Mouse (Mus musculus): ENCODE results near the gene Fkbp1b.
A peak's percentile ranks its signal among the peaks of the same experiment; 100 is the strongest.
"Not testable (repeated sequence)": the region's sequence is repeated elsewhere in the genome, so short reads cannot be mapped to it uniquely, and the experiment has no call there.

Fkbp1b gene

GRCm38 (mm10) chr12:4841392-4841887 lies at the start of gene Fkbp1b:
Gene Fkbp1b (minus strand): TSS chr12:4841591.
- DNase-seq: peak; percentile 64

- no peak for DNase-seq
Observed at GRCm38 (mm10) chr12:4889891-4890290, 48.5 kb upstream of the Fkbp1b start.

DNA sequence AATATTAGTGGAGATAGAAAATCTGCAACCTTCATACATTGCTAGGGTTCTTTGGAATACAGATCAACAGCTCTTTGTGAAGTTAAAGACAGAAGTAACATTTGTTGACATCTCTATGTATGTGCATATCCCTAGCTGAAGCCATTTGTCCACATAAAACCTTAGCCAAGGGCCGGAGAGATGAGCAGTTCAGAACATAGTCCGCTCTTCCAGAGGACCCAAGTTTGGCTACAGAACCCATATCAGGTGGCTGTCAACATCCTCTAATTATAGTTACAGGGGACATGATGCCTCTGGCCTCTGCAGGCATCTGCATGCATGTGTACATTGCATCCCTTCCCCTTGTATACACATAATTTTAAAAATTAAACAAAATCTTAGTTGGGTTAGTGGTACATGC lies 47.9 kb upstream of the Fkbp1b start:
- no peak for DNase-seq

DNA sequence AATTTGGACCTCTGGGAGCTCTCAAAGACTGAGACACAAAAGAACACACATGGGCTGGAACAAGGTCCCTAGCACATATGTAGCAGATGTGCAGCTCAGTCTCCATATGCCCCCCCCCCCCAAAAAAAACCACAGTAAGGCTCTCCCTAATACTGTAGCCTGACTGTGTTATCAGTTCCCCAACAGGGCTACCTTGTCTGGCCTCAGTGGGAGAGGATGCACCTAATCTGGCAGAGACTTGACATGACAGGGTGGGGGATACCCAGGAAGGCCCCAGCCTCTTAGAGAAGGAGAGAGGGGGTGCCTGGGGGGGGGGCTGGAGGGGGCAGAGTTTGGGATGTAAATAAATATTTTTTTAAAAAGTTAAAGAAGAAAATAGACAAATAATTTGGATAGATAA lies 47.3 kb upstream of the Fkbp1b start:
- no peak for DNase-seq

DNA sequence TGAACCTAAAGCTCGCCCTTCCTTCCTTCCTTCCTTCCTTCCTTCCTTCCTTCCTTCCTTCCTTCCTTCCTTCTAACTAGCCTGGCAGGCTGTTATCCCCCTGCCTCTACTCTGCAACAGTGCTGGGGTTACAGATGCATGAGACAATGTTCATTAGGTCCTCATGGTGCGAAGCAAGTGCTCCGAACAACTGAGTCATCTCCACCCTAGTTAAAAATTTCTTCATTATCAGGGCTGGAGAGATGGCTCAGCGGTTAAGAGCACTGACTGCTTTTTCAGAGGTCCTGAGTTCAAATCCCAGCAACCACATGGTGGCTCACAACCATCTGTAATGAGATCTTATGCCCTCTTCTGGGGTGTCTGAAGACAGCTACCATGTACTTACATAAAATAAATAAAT lies 45.2 kb upstream of the Fkbp1b start:
- not testable (repeated sequence) for DNase-seq

DNA sequence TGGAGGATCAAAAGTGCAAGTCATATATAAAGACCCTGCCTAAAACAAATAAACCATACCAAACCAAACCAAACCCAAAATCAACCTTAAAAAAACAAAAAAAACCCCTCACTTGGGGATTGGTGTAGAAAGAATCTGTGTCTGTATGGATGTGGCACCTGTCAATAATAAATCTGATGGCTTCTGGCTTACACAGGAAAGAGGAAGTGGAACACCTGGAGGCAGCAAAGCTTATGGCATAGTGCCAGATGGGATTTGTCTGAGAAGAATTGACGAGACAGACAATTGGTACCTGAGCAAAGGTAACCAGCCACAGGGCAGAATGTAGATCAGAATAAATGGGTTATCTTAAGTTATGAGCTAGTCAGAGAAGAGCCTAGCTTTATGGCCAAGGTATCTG lies 43.7 kb upstream of the Fkbp1b start:
- no peak for DNase-seq

DNA sequence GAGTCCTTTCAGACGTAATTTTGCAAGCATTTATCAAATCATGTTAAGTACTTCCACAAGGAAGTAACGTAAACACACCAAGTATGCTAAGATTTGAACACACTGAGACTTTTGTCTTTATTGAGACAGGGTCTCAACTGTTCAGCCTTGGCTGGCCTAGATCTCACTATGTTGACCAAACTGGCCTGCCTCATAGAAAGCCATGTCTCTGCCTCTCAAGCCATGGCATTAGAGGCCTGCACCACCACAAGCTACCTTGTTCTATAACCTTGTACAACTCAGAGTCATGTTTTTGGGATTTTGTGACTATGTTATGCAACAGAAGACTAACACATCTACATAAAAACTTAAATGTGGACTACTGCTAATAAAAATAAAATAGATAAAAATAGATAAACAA lies 40.7 kb upstream of the Fkbp1b start:
- DNase-seq: no peak

GRCm38 (mm10) chr12:4879048-4879447 lies 37.7 kb upstream of the Fkbp1b start:
- DNase-seq: peak; percentile 27

GRCm38 (mm10) chr12:4878296-4878783 lies 36.9 kb upstream of the Fkbp1b start:
- DNase-seq: no peak

- no peak for DNase-seq
Observed at GRCm38 (mm10) chr12:4875623-4876022, 34.2 kb upstream of the Fkbp1b start.

GRCm38 (mm10) chr12:4874161-4874927 lies 33.0 kb upstream of the Fkbp1b start, which contains the start of gene Mfsd2b:
Gene Mfsd2b (minus strand): TSS chr12:4874359.
- DNase-seq: peak; percentile 80

- DNase-seq: no peak
Observed at GRCm38 (mm10) chr12:4873531-4873930, 32.1 kb upstream of the Fkbp1b start.

DNA sequence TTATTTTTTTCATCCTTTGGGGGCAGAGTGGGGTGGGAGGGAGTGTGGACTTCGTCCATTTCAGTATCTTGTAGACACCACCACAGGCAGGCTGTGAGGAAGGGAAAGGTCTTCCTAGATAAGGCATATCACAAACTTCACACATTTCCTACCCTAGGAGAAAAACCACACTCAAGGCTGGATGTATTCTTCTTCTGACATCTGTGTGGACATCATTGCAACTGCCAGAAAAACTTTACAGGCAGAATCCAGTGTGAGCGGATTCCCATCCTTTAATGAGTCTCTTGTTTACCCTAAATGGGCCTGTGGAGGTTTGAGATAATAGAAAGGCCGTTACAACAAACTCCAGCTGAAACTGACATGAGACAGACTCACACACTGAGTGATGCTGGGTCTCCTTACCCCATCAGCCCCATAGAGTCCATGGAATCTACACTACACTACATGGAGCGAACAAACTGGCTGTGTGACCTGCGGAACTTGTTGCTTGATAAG lies 31.6 kb upstream of the Fkbp1b start:
- no peak for DNase-seq

DNA sequence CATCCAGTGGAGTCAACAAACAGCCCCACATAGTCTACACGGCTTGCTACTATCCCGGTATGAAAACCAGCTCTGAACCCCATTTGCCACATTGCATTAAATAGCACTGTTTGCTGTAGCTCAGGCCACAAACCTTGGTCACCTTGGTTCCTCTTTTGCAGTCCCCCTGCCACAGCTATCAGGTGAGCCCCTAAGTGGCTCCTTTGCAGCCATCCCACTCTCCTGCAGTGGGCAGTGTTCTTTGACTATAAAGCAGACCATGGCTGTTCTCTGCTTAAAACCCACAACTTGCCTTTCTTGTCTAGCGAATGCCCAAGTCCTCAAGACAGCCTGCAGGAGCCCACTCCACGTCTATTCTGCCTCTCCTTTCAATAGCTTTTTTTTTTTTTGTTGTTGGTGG lies 30.9 kb upstream of the Fkbp1b start:
- DNase-seq: no peak

GRCm38 (mm10) chr12:4871260-4871659 lies 29.9 kb upstream of the Fkbp1b start:
- no peak for DNase-seq

- no peak for DNase-seq
Observed at GRCm38 (mm10) chr12:4868924-4869323, 27.5 kb upstream of the Fkbp1b start.

DNA sequence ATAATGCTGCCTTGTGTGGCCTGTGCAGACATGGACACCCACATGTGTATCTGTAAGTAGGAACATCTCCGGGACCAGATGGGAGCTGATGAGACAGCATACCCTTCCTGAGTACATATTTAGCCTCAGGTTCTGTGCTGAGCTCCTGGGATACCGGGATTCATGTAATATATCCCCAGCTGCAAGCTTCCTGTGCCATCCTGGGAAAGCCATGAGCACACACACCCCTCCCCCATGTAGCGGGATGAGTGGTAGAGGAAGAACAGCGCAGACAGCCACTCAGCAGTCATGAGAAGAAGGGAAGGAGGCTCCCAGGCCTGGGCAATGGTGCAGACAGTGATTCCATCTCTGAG lies 22.9 kb upstream of the Fkbp1b start:
- DNase-seq: no peak

DNA sequence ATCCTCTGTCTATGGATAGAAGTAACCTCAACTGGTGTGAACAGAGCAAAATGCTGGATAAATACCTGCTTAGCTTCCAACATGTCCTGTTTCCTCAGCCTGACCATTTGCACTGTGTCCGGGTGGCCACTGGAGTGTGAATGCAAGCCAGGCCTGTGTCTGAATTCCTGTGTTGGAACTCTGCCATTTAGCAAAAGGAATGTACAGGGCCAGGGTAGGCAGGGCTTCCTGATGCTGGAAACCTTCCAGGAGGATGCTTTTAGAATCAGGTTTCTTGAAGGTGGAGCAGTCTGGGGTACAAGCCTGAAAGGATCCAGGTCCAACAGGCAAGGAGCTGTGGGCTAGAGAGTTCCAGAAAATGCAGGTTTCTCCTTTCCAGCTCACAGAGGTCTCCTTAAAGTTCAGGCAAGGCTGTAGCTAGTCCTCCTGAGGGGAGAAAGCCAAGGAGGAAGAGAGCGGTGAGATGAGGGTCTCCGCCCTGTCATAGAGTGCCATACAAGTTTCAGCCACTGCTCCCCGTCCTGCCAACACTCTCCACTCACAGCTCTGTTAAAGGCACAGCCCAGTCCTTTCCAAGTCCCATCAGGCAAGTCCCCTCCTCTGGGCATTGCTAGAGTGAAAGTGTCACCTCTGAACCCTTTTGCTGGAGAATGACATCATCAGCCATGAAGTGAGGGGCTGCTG lies 22.4 kb upstream of the Fkbp1b start:
- DNase-seq: no peak

DNA sequence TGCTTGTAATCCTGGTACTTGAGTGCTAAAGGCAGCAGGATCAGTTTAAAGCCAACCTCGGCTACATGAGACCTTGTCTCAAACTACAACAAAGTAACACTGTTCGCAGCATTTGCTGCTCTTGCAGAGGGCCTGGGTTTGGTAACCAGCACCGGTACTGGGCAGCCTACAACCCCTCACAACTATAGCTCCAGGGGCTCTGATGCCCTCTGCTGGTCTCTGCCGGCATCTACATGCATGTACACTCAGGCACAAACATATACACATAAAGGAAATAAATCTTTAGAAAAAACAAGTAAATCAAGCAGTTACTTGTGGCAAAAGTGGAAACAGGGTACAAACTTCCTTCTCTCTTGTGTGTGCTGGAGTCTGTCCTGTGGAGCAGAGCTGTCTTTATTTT lies 21.3 kb upstream of the Fkbp1b start:
- no peak for DNase-seq

DNA sequence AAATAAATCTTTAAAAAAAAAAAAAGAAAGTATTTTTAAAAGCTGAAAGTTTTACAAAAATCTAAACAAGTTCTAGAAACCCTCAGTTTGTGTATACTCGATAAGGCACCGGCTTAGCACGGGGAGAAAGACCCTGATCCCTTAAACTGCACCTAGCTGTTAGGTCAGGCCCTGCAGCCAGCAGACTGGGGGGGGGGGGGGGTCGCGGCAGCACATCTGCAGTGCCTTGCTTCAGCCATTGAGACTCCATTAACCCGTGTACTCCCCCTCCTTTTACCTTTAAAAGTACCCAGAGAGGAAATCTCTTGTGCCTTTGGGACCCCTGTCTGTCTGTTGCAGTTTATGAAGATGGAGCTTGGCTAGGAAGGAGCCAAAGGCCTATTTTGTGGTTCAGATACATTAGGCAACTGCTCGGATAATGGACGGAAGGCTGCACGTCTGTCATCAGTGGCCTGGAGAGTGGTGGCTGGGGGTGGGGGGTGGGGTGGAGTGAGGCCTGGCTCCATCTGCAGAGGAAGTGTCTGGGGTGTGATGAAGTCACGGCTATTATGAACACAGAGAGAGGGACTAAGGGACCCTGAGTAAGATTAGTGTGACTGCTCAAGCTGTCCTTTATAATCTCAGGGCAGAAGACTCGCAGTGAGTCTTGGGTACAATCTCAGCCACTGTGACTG lies 18.0 kb upstream of the Fkbp1b start:
- DNase-seq: no peak

DNA sequence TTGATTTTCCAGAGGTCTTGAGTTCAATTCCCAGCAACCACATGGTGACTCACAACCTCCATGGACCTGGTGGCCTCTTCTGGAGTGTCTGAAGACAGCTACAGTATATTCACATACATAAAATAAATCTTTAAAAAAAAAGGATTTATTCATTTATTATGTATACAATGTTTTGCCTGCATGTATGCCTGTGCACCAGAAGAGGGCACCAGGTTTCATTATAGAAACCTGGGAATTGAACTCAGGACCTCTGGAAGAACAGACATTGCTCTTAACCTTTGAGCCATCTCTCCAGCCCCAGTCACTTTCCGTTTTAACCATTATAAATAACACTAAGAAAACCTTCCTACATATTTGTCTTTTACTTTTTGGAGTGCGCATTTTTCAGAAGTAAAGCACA lies 15.4 kb upstream of the Fkbp1b start:
- no peak for DNase-seq

- peak; percentile 47 for DNase-seq
Observed at GRCm38 (mm10) chr12:4856160-4856559, 14.8 kb upstream of the Fkbp1b start.

DNA sequence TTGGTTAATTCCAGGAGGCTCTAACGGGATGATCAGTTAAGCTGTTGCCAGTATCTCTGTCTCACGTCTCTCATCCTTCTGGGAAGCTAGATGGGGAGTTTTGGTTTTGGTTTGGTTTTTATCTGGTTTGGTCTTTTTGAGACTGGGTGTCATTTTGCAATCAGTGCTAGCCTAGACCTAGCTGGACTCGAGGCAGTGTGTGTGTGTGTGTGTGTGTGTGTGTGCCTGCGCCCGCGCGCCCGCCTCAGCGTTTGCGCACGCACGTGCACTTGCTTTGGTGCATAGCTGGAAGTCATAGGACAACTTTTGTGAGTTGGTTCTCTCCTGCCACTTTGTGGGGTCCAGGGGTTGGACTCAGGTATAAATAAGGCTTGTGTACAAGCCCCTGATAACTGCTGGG lies 2.4 kb upstream of the Fkbp1b start:
- DNase-seq: peak; percentile 46

Measured in thymus, postnatal 14 days (tissue).